Mouse (Mus musculus): ENCODE results near the gene Grin2a.

The Grin2a gene

GRCm38 (mm10) chr16:9964469-9964868 lies 30.9 kb downstream of the Grin2a start:
- no peak for DNase-seq (ENCODE audit: low spot score in 2 of 2)

- no peak for DNase-seq (ENCODE audit: low spot score in 2 of 2)
Measured at GRCm38 (mm10) chr16:9962482-9962881, 32.9 kb downstream of the Grin2a start.

- no peak for DNase-seq (ENCODE audit: low spot score in 2 of 2)
Measured at GRCm38 (mm10) chr16:9959340-9959739, 36.0 kb downstream of the Grin2a start.

GRCm38 (mm10) chr16:9954266-9954665 lies 41.1 kb downstream of the Grin2a start:
- no peak for DNase-seq (ENCODE audit: low spot score in 2 of 2)

- no peak for DNase-seq (ENCODE audit: low spot score in 2 of 2)
Measured at GRCm38 (mm10) chr16:9953396-9953831, 41.9 kb downstream of the Grin2a start.

GRCm38 (mm10) chr16:9949250-9949649 lies 46.1 kb downstream of the Grin2a start:
- no peak for DNase-seq (ENCODE audit: low spot score in 2 of 2)

GRCm38 (mm10) chr16:9947430-9947829 lies 47.9 kb downstream of the Grin2a start:
- no peak for DNase-seq (ENCODE audit: low spot score in 2 of 2)

- no peak for DNase-seq (ENCODE audit: low spot score in 2 of 2)
Measured at GRCm38 (mm10) chr16:9944836-9945235, 50.5 kb downstream of the Grin2a start.

GRCm38 (mm10) chr16:9941306-9941930 lies 53.9 kb downstream of the Grin2a start:
- no peak for DNase-seq (ENCODE audit: low spot score in 2 of 2)

GRCm38 (mm10) chr16:9940716-9941115 lies 54.6 kb downstream of the Grin2a start:
- DNase-seq (ENCODE audit: low spot score in 2 of 2): no peak

- DNase-seq (ENCODE audit: low spot score in 2 of 2): no peak
Measured at GRCm38 (mm10) chr16:9910672-9911071, 84.7 kb downstream of the Grin2a start.

GRCm38 (mm10) chr16:9909225-9909624 lies 86.1 kb downstream of the Grin2a start:
- no peak for DNase-seq (ENCODE audit: low spot score in 2 of 2)

GRCm38 (mm10) chr16:9904443-9904842 lies 90.9 kb downstream of the Grin2a start:
- no peak for DNase-seq (ENCODE audit: low spot score in 2 of 2)

GRCm38 (mm10) chr16:9902680-9903463 lies 92.5 kb downstream of the Grin2a start:
- no peak for DNase-seq (ENCODE audit: low spot score in 2 of 2)

GRCm38 (mm10) chr16:9901433-9901832 lies 93.9 kb downstream of the Grin2a start:
- no peak for DNase-seq (ENCODE audit: low spot score in 2 of 2)

- DNase-seq (ENCODE audit: low spot score in 2 of 2): no peak
Measured at GRCm38 (mm10) chr16:9900996-9901395, 94.4 kb downstream of the Grin2a start.

GRCm38 (mm10) chr16:9900196-9900595 lies 95.2 kb downstream of the Grin2a start:
- DNase-seq (ENCODE audit: low spot score in 2 of 2): no peak

- no peak for DNase-seq (ENCODE audit: low spot score in 2 of 2)
Measured at GRCm38 (mm10) chr16:9899176-9899575, 96.2 kb downstream of the Grin2a start.

- DNase-seq (ENCODE audit: low spot score in 2 of 2): no peak
Measured at GRCm38 (mm10) chr16:9895581-9895980, 99.8 kb downstream of the Grin2a start.

- DNase-seq (ENCODE audit: low spot score in 2 of 2): no peak
Measured at GRCm38 (mm10) chr16:9886155-9886554, 109.2 kb downstream of the Grin2a start.

- DNase-seq (ENCODE audit: low spot score in 2 of 2): no peak
Measured at GRCm38 (mm10) chr16:9884141-9884540, 111.2 kb downstream of the Grin2a start.

GRCm38 (mm10) chr16:9882420-9882819 lies 112.9 kb downstream of the Grin2a start:
- DNase-seq (ENCODE audit: low spot score in 2 of 2): no peak

- no peak for DNase-seq (ENCODE audit: low spot score in 2 of 2)
Measured at GRCm38 (mm10) chr16:9873001-9873400, 122.4 kb downstream of the Grin2a start.
